Mouse (Mus musculus) embryo, embryonic 11 days (tissue): ENCODE measurements around the gene Gm11733.

Experiments used
- DNase-seq: peaks from one replicate; pipeline ENCODE4 v3.0.0-alpha.2; 2015

Gene Gm11733

DNA sequence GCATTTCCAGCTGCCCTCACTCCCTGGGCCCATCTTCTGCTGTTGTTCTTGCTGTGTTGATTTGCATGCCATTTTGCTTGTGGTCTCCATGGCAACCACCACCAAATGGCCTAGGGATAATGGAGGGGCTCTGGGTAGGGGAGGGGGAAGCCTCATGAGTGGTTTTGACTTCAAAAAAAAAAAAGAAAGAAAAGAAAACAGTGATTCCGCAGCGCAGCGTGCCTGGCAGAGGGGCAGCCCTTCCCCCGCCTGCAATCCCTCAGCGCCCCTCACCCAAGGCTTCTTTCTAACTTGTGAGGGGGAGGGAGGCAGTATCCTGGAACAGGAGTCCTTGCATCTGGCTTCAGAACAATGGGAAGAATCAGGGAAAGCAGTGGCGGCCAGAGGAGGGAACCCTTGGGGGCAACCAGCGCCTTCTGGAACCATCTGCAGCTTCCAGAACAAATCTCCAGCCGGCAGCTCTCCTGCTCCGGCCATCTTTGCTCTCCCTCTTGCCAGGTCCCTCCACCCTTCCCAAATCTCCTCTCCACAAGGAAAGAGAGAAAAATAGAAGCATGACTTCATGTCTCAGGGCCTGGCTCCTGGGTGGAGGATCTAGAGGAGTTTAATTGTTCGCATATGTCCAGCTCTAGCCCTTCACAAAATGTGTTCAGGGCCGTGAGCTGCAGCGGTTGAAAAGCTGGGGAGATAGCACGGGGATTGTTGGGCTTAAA, 5.0 kb upstream of the Gm11733 start:
- DNase-seq = peak; percentile 83

DNA sequence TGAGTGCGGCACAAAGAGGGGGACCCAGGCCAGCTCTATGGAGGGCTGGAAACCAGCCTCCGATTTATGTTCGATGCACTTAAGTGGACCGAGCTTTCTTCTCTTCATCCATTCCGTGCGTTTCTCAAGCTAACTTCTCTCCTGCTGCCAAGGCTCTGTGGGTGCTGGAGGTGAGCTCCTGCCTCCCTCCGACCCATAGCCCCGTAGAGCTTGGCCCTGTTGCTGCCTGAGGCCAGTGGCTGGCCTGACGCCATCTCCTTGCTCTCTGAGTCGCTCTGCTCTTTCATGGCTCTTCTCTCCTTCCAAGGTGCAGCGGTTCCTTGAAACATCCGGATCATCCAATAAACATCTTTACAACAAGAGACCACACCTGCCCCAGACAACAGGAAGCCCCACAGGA, 4.4 kb upstream of the Gm11733 start:
- no peak for DNase-seq

DNA sequence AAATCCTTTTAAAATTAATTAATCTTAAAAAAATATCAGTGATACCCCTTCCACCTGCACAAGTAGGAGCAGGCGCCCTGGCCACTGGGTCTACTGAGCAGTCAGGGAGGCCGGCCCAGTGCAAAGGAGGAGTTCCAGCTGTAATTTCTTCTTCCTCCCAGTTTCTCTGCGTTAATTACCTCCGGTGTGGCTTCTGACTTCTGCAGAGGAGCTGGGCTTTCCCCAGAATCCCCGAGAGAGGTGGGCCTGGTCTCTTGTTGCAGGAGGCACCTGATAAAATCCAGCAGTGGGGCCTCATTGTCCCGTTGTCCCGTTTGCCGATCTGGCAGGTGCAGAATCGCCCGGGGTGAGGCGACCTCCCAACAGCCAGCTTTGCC, 1.9 kb upstream of the Gm11733 start:
- no peak for DNase-seq

DNA sequence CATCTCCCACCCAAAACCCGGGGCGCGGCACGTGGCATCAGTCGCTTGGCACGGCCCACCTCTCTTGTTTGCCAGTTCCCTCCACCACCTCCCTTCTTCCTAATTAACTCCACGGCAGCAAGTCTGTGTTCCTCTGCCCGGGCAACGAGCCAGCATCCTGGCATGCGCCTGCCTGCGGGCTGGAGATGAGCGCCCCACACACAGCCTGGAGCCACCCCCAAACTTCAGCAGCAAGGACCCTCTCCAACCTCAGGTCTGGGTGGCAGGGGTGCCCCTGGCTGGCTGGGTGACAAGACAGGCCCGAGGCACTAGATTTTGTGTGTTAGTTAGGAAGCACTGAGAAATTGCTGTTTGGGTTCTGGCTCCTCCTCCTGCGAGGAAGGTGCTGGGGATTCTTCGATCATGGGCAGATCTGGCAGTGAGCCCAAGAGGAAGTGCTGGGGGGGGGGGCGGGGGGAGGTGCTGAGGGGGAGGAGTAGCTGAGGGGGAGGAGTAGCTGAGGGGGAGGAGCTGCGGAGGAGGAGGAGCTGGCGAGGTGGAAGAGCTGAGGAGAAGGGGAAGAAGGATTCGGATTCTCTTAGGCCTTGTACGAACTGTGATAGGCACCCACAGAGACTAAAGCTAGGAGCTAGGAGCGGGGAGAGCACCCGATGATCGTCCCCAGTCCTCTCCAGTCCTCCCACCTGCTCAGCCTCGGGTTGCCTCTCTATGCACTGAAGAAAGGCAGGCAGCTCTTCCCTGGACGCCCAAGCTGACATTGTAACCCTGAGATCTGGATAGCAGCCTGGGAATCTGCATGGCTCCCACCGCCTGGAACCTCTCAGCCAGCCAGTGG, 1.3 kb upstream of the Gm11733 start:
- peak; percentile 71 for DNase-seq

DNA sequence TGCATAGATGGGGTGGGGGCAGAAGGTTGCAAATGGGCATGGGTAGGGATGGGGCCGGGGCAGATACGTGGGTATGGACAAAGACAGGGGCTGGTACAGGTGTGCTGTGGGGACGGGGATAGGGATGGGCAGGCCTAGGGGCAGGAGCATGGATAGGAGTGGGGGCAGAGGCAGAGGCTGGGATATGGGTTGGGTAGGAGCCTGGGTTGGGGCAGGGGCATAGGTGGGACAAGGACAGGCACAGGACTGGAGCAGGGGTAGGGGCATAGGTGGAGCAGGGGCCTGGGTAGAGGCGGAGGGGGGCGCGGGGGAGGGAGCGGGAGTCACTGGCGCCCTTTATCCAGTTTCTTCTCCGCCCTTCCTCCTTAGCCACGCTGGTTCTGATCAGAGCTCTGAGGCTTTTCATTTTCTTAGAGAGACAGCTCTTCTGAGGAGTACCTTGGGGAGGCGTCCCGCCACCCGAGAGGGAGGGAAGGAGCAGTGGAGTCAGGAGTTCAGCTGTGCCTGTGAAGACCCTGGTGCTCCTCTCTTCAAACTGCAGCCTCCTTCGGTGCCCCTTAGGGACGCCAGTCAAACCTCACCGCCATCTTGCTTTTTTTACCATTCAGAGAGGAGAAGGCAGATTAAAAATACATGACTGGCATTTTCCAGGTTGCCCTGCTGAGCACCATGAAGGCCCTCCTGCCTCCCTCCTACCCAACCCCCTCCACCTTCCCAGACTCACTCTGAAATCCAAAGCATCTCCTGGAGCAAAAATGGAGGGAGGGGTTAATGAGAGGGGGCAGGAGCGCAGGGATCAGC, 7.4 kb downstream of the Gm11733 start:
- no peak for DNase-seq

DNA sequence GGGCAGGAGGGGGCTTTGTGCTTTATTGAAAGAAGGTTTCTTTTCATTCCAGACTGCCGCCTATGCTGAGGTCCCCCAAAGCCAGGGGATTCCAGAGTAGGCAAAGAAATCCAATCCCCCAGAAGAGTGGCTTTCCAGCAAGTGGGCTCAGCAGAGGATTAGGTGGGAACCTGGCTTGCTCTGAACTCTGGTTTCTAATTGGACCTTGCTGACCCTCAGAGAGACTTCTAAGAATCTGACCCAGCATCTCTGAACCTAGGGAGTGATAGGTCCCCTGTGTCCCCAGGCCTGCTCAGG, 8.0 kb downstream of the Gm11733 start:
- peak; percentile 31 for DNase-seq

DNA sequence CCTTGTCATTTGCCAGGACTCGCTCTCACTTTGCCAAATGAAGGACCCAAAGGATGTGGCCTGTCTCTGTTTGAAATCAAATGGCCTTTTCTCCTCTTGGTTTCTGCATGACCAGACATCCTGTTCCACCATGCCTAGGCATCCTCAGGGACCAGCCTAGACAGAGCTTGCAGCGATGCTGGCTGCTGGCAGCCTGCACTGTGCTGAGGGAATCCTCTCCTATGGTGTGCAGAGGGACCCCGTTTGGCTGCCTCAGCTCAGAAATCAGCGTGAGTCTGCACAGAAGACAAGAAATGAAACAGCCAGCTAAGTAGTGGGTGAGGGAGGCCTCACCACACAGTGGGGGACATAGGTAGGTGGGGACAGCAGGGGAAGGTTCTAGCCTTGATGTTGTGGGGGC, 12.6 kb downstream of the Gm11733 start:
- DNase-seq = no peak

DNA sequence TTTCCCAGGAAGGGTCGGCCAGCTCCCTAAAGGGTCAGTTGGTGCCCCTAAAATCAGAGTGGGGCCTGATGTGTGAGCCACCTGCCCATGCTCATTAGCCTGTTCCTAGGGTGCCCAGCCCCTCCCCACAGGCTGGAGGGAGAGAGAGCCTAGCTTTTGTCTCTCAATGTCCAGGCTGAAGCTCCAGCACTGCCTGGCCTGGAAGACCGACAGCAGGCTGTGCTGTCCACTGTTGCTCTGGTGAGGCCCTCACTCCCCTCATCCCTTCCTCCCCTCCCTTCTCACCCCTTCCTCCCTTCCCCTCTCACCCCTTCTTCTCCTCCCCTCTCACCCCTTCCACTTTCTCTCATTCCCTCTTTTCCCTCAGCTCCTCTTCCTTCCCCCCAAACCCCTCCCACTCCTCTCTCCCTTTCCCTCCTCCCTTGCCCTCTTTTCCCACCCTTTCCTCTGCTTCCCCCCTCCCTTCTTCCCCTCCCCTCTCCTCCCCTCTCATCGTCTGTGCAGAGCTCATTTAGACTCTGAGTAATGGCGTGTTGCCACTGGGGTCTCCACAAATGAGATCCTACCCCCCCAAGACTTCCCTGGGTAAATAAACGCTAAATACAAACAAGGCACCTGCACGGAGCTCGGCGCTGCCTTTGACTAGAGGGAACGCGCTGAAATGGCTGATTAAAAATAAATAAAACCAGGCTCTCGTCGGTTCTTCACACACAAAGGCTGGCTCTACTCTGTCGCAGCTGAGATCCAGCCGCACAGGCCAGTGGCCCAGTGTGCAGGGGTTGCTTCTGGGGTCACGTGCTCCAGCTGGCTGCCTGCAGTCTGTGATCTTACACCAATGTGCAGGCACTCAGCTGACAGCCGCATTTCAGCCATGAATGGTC, 13.3 kb downstream of the Gm11733 start:
- DNase-seq = peak; percentile 88

DNA sequence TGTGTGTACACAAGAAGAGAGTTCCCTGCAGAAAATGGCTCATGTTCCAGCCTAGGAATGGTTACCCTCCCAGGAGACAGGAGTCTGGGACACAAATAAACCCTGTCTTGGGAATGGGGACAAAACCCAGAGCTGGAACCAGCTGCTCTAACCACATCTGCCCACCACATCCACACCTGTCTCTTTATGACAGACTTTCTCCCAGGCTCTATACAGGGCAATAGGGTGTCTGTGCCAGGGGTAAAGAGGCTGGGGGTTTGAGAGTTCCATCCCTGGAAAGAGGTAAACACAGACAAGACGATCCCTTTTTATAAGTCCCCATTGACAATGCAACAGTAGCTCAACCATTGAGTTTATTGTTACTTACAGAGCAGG, 14.0 kb downstream of the Gm11733 start:
- DNase-seq = no peak

DNA sequence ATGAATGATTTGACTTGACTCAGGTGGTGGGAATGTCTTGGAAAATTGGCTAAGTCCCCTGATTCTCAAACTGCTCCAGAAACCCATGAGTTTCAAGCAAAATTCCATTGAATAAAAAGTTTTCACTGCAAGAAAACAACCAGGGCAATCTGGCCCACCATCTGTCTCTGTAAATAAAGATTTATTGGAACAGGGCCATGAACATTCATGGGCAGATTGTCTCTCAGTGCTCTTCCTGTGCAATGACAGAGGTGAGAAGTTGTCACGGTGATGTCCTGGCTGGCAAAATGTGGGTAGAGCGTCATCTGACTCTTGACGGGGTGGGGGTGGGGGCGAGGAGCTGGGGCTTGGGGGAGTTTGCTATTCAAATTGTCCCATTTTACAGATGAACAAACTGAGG, 24.8 kb downstream of the Gm11733 start:
- DNase-seq = no peak

DNA sequence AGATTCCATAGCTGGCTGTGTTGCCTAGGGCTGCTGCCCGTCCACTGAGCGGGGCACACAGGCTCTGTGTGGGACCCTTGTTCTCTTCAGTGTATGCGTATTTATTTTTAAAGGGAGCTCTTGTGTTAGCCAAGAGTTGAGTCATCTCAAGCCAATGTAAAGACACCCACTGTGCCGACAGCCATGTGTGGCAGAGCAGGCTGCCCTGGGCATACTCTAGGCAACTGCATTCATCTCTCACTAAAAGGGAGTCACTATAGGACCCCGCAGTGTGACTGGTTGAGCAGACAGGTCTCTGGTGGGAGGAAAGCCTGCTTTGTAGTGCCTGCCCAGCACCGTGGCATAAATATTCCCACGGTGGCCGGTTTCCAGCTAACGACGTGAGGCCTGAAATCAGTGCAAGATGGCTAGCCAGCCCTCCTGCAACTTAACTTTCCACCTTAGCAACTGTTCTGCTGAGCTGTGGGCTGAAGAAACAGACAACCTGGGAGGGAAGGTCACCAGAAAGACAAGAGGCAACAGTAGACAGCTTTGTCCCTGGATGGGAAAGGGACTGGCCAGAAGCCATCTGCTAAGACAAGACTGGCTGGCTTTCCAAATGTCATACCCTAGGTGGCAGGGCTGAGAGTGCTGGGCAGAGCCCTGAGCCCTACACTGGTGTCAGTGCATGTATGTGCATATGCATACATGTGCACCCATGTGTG, 31.7 kb downstream of the Gm11733 start:
- no peak for DNase-seq

DNA sequence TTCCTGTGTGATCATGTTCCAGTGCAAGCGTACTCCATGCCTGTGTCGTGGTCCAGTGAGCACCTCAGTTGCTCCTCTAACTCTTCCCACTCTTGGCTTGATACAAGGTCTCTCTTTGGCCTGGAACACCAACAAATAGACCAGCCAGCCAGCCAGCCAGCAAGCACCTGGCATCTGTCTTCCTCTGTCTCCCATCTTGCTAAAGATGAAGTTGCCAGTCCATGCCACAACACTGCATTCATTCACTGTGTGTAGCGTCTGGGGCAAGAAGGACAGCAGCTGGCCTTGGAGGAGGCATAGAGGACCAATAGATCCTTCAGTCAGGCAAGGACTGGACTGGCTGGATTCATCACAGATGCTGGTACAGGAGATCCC, 32.2 kb downstream of the Gm11733 start:
- no peak for DNase-seq

DNA sequence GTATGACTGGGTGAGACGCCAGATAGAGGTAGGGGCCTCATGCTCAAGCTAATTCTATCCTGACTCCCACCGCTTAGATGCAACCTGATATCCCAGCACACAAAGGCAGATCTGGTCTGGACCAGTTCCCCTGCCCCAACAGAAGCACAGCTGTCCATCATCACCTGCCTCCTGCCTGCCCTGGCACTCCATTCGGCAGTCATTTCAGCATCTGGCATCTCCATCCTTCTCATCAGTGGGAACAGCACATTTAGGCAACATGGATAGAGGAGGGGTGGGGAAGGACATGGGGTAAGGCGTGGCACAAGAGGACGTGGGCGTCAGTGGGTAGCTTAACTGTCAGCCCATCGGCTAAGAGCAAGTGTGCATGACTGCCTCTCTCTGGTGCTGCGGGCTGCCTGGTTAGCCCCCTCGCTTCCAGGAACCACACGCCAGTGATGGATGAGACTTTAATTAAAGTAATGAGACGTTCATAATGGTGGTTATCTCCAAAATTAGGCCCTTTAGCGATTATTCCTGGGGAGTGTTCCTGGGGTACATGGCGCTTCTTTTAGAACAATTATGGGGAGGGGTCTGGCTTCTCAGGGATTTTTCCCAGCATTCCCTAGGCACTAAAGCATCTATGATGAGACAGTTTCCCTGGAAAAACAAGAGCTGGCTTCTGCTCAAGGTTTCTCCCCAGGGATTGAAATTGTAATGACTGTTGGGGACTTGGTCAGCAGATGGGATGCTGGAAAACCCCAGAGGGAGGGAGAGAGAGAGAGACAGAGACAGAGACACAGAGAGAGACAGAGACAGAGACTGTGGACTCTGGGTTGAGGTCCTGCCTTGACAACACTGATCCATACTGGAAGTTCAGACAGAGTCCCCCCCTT, 38.0 kb downstream of the Gm11733 start:
- no peak for DNase-seq

DNA sequence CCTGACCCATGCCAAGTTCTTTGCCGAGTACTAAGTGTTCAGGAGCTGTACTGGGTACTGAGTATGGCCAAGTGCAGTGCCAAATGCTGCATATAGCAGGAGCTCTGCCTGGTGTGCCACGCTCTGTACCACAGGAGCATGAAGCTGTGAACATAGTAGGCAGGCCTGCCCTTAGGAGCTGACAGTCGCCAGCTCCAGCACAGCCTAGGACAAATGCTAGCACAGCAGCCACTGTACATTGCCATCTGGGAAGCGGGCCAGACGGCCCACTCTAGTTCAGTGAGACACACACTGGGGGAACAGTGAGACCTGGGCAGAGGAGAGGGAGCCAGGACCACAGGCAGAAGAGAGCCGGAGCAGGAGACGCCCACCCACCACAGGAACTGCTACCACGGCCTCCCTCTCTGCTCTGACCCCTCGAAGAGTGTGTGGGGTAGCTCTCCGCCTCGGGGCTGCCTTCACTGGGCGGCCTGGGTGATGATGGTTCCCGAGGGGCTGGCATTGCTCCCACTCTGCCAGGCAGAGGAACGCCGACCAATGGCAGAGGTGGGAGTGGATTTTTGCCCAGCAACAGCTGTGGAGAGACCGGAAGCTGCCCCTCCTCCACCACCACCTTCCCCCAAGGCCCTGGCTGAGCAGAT, 38.8 kb downstream of the Gm11733 start:
- DNase-seq = peak; percentile 47

DNA sequence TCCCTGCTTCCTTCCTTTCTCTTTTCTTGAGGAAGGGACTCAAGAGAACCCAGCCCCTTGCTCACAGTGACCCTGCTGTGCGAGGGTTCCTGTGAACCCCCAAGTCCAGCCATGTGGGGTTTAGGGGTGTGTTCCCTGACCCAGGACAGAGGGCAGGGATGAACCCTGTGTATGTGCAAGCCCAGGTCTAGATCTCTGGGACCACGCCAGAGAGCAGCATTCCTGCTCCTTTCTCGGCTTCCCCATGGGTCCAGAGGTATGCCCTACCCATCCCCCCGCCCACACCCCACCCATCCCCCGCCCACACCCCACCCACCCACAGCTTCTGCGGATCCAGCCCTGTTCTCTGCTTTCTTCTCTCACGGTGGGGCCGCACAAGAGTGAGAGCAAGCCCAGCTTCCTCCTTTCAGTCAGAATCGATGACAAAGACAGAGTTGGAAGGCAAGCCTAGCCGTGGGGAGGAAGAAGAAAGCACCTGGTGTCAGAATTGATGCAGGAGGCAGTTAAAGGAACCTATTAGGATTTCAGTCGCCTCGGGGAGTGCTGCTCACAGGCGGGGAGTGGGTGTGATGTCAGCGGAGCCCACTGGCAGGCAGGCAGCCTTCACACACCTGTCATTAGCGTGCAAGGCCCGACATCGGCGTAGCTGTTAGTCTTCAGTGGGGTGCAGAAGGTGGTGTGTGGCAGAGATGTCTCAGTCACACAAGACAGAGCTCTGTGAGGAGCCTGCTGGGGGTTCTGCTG, 41.6 kb downstream of the Gm11733 start:
- no peak for DNase-seq

DNA sequence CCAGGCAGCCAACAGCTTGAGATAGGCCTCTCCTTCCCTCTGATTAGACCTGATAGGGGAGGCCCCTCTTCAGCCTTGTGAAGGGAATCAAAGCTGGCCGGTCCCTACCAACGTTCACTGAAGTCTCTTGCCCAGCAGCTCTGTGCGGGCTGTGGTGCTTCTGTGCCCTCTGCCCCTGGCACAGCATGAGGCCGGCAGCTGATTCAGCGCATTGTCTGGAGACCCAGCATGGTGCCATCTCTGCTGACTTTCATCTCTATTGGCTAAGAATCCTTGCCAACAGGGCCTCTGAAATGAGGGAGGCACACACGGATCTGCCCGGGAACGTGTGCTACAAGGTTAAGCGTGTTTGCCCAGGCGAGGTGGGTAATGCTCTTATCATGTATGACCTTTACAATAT, 48.2 kb downstream of the Gm11733 start:
- DNase-seq = no peak

DNA sequence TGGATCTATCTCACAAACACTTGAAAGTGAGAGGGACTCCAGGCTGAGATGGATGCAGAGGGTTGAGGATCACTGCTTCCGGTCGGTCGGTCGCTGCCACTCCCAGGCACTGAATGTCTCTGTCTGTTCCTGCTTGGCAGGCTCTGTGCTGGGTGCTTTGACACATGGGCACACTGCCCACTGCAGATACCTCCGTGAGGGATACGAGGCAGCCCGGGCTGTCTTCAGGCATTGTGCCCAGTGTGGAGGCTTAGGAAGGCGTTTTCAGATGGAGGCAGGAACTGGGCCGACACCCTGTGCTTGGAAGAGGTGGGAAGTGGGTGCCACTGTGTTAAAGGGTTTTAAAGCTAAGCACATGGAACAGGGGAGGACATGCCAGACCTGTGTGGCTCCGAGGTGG, 50.7 kb downstream of the Gm11733 start:
- DNase-seq = no peak

DNA sequence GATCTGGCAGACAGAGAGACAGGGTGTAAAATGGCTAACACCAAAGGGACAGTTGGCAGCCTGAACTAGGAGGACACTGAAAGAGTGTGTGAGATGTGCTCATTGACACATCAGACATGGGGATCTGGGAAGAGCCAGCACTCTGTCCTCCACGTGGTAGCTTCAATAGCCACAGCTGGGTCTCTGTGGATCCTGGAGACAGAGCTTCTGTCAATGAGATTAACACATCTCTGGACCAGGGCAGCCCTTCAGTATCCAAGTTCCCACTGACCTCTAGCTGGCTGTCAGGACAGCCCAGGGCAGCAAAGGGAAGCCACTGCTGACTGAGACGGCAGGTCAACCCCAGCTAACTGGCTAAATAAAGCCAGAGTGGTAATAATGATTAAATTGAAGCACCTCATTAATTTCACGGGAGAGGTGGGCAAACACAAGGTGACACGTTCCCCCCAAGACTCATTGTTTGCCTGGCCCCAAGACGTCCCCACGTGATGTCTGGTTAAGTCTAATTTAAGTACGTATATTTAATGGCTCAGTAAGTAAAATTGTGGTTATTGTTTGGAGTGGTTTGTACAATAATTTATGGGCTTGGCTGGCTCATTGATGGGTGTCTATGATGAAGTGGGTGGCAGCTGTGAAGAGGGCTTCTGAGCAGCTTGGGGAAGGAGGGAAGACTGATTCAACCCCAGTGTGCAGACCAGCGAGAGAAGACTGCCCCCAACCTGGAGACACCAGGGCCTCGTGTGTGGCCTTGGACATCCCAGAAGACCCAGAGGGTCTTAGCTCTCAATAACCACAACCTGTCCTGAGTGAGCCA, 51.5 kb downstream of the Gm11733 start:
- DNase-seq = no peak

DNA sequence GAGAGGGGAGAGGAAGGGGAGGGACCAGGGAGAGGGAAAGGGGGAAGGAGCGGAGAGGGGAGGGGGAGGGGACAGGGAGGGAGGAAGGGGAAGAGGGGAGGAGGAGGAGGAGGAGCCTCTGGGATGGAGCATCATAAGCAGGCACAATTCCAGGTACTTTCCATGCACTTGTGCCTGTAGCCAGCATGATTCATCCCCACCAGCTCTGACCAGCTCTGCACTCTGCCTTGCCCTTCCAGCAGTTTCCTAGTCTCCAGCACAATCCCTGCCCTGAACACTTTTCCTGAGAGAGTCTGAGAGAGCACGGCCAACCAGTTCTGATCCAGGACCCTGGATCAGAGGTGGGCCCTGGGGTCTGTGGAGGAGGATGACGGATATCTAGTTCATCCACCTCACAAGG, 52.4 kb downstream of the Gm11733 start:
- DNase-seq = no peak
